Mouse (Mus musculus) kidney, adult 2 months (tissue): ENCODE results near the gene Vti1a.

Source experiments
- CTCF ChIP-seq: fragments of 200-500 bp; conservative IDR thresholded peaks from 2 replicates; pipeline ENCODE4 v1.5.1; 2011; ENCODE audit warnings: low read depth, mild to moderate bottlenecking, control low read depth, low read length, moderate library complexity, mixed read lengths; ENCODE audit not compliant: insufficient read depth, insufficient read length
- POLR2A ChIP-seq: fragments of 200-500 bp; IDR thresholded peaks from one replicate; pipeline ENCODE4 v1.6.1; 2011; ENCODE audit warnings: low read depth, low read length, control low read depth

DNA sequence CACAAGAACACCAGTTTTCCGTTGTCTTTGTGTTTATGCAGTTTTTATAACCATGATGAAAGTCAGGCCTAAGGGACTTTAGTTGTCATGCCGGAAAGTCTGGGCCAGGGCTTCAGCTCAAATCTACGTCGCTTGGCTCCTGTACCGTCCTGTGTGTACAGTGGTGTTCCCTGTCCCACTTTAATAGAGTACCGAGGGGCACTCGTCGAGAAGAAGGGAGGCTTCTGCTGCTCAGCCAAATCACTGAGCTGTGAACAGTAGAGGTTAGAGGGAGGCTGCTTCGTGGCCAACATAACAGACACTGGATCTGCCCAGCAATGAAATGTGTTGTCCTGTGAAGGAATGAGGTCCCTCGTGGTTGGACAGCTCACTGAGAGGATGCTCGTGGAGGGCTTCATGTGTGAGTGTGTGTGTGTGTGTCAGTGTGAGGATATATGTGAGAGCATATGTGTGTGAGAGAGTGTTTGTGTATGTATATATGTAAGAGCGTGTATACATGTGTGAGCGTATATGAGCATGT is 230.0 kb downstream of the Vti1a start:
- no peak for TF ChIP-seq CTCF
- TF ChIP-seq POLR2A = no peak
